Mouse (Mus musculus): ENCODE data around the gene Brms1. TPM values are rescaled to one million over a fixed set of nuclear protein-coding genes. Genes with fewer than 3 reads are reported as not detected.

Gene Brms1
- total RNA-seq, 2 experiments from 2014 or later, result 6.6 to 8.8 TPM

Other genes starting within 250 kb of the Brms1 start
- 10 to 100 TPM; 68.0 to 68.9 TPM for gene Rbm4, start 247.5 kb upstream of the Brms1 start, total RNA-seq (2021)
- 10 to 100 TPM; 16.0 to 16.2 TPM for gene Gm21992, start 229.7 kb upstream of the Brms1 start, total RNA-seq (2021)
- gene Rbm14, start 229.7 kb upstream of the Brms1 start, total RNA-seq (2021), result 10 to 100 TPM; 52.7 to 57.0 TPM
- gene Ccs, start 202.0 kb upstream of the Brms1 start, total RNA-seq (2021), result 10 to 100 TPM; 37.4 to 38.6 TPM
- gene Ccdc87, start 202.0 kb upstream of the Brms1 start, total RNA-seq (2021), result 1 to 10 TPM; 2.4 to 2.9 TPM
- 100 to 1,000 TPM in 1 of 2 experiments, 10 to 100 TPM in 1; 99.2 to 106 TPM for gene Ctsf, start 186.2 kb upstream of the Brms1 start, total RNA-seq (2021)
- 1 to 10 TPM; 3.1 to 3.9 TPM for gene Actn3, start 163.4 kb upstream of the Brms1 start, total RNA-seq (2021)
- gene Zdhhc24, start 162.7 kb upstream of the Brms1 start, total RNA-seq (2021), result 10 to 100 TPM; 22.7 to 27.8 TPM
- 10 to 100 TPM; 36.7 to 41.8 TPM for gene Bbs1, start 134.7 kb upstream of the Brms1 start, total RNA-seq (2021)
- 10 to 100 TPM; 62.2 to 67.0 TPM for gene Dpp3, start 113.1 kb upstream of the Brms1 start, total RNA-seq (2021)
- gene Peli3, start 98.2 kb upstream of the Brms1 start, total RNA-seq (2021), result 10 to 100 TPM; 16.4 to 17.6 TPM
- gene Mrpl11, start 79.2 kb upstream of the Brms1 start, total RNA-seq (2021), result 10 to 100 TPM; 60.8 to 61.0 TPM
- gene Npas4, start 51.0 kb upstream of the Brms1 start, total RNA-seq (2021), result 10 to 100 TPM in 1 of 2 experiments, 1 to 10 TPM in 1; 9.1 to 10.8 TPM
- 10 to 100 TPM; 22.0 to 24.1 TPM for gene Slc29a2, start 17.5 kb upstream of the Brms1 start, total RNA-seq (2021)
- 100 to 1,000 TPM; 133 to 136 TPM for gene B4gat1, start 2.5 kb upstream of the Brms1 start, total RNA-seq (2021)
- gene AC124502.3, start 2.5 kb upstream of the Brms1 start, total RNA-seq (2021), result 1 to 10 TPM; 6.3 to 7.0 TPM
- gene Rin1, start 9.1 kb downstream of the Brms1 start, total RNA-seq (2021), result 10 to 100 TPM; 16.9 to 24.1 TPM
- gene Cd248, start 26.7 kb downstream of the Brms1 start, total RNA-seq (2021), result 10 to 100 TPM in 1 of 2 experiments, 1 to 10 TPM in 1; 9.5 to 12.2 TPM
- 100 to 1,000 TPM; 115 to 122 TPM for gene Tmem151a, start 44.2 kb downstream of the Brms1 start, total RNA-seq (2021)
- 10 to 100 TPM; 27.3 to 30.4 TPM for gene Yif1a, start 47.2 kb downstream of the Brms1 start, total RNA-seq (2021)
- gene Cnih2, start 57.2 kb downstream of the Brms1 start, total RNA-seq (2021), result 100 to 1,000 TPM; 379 to 384 TPM
- gene Rab1b, start 65.7 kb downstream of the Brms1 start, total RNA-seq (2021), result 100 to 1,000 TPM; 167 to 168 TPM
- gene Klc2, start 77.2 kb downstream of the Brms1 start, total RNA-seq (2021), result 100 to 1,000 TPM; 186 to 195 TPM
- gene Pacs1, start 231.8 kb downstream of the Brms1 start, total RNA-seq (2021), result 10 to 100 TPM; 77.2 to 77.9 TPM